Comparison of ENCODE assay signal across 19 mouse cellular contexts in genomic region chr5:87147741-87148454, GRCm38 (mm10). TPM values are rescaled to one million over a fixed set of nuclear protein-coding genes. Genes with fewer than 3 reads are reported as not detected.
DNase-seq lines count a peak whose midpoint lies in the region; ATAC-seq lines count a peak whose summit lies in the region.
"Had no signal": no experiment of that assay in that cellular context is flagged by ENCODE, and none has a peak within 500 bp of the region (broad histone marks: within the 10 kb centered on the region; RNA-seq: fewer than 3 reads in every experiment).

No protein-coding gene starts in this region.

- WGBS in hindbrain, embryonic 14.5 days = 83% methylated on average over 8 of the region's 8 CpGs

- H3K36me3 ChIP-seq in hindbrain, embryonic 14.5 days (replicated peaks; ENCODE audit: control insufficient read depth, insufficient read depth) = no peaks in the 10 kb centered on the region
- H3K36me3 ChIP-seq: limb, embryonic 10.5 days had no signal

- H3K9me3 ChIP-seq in hindbrain, embryonic 14.5 days (ENCODE audit: control insufficient read depth, low read length) = no peaks in the 10 kb centered on the region
- H3K9me3 ChIP-seq: limb, embryonic 10.5 days had no signal

- no peak for ATAC-seq in hindbrain, embryonic 14.5 days (ENCODE audit: low FRiP score)
- ATAC-seq: CD4-positive, CD25-positive, alpha-beta regulatory T cell, adult 4 months; intestine, embryonic 16.5 days had no signal

- peak; percentile 9 to 15 for DNase-seq in kidney, adult 8-10 months
- no peak for DNase-seq in kidney, adult 18-20 months
- peak; percentile 20 for DNase-seq in ovary, adult 18-20 months (ENCODE audit: low spot score)
- no peak for DNase-seq in ovary, postnatal 36 days (ENCODE audit: low spot score)
- peak; percentile 2 to 21 for DNase-seq in adrenal gland, postnatal 36 days
- peak; percentile 31 for DNase-seq in lung, postnatal 14 days
- DNase-seq in retina, postnatal 1 day = no peak
- DNase-seq in hindbrain, embryonic 14.5 days (ENCODE audit: low spot score) = no peak
- DNase-seq: cerebellum, adult 2 months; heart, adult 18-20 months; heart, postnatal 14 days had no signal

- H3K27ac ChIP-seq in hindbrain, embryonic 14.5 days = no peak overlapping the region
- H3K27ac ChIP-seq: limb, embryonic 10.5 days; stomach, postnatal 0 days had no signal

- no peak overlapping the region for H3K4me3 ChIP-seq in hindbrain, embryonic 14.5 days (replicated peaks; ENCODE audit: low read length)
- H3K4me3 ChIP-seq: erythroblast, embryonic 14.5 days; limb, embryonic 10.5 days had no signal

- H3K27me3 ChIP-seq in hindbrain, embryonic 14.5 days (ENCODE audit: control insufficient read depth, insufficient read depth, low read length) = no peaks in the 10 kb centered on the region

- H3K4me1 ChIP-seq in hindbrain, embryonic 14.5 days (replicated peaks; ENCODE audit: control insufficient read depth, insufficient read depth, low read length) = no peaks in the 10 kb centered on the region
- H3K4me1 ChIP-seq: limb, embryonic 10.5 days had no signal

- no peak overlapping the region for H3K9ac ChIP-seq in hindbrain, embryonic 14.5 days

- H3K4me2 ChIP-seq in hindbrain, embryonic 14.5 days (replicated peaks) = no peak overlapping the region

RNA-seq across cellular contexts. Expression of gene Ugt2b5, which starts 7.8 kb away (rescaled TPM):
- under 1 TPM in 1 of 2 experiments, not detected in 1; 0.17 TPM for total RNA-seq in adrenal gland, postnatal 36 days (2021)
- not detected in 2 replicates for polyA plus RNA-seq in hindbrain, embryonic 14.5 days (2014; fragmentation: Nextera tagmentation; extraction: Ambion mirVana)
- total RNA-seq: heart, adult 18-20 months; heart, postnatal 14 days; layer of hippocampus, postnatal 10 days; megakaryocyte progenitor cell, adult 5-6 weeks had no signal
- polyA plus RNA-seq: CD4-positive, CD25-positive, alpha-beta regulatory T cell, adult 4 months; erythroblast, embryonic 14.5 days; frontal cortex, adult 2 months; limb, embryonic 10.5 days had no signal

RNA-seq across cellular contexts. Expression of gene Ugt2b36, which starts 55.5 kb away (rescaled TPM):
- not detected for total RNA-seq in adrenal gland, postnatal 36 days (2021)
- polyA plus RNA-seq in hindbrain, embryonic 14.5 days (2014; fragmentation: Nextera tagmentation; extraction: Ambion mirVana) = 0.18 TPM in 1 of 2 replicates, not detected in the other
- total RNA-seq: heart, adult 18-20 months; heart, postnatal 14 days; layer of hippocampus, postnatal 10 days; megakaryocyte progenitor cell, adult 5-6 weeks had no signal
- polyA plus RNA-seq: CD4-positive, CD25-positive, alpha-beta regulatory T cell, adult 4 months; cerebellum, adult 2 months; erythroblast, embryonic 14.5 days; frontal cortex, adult 2 months; limb, embryonic 10.5 days had no signal

Comparison
In these comparisons a context has a peak if more than half of its experiments do, and no peak if none do; other contexts are left out.
1. DNase-seq: peak in kidney, adult 8-10 months (2 of 2), ovary, adult 18-20 months (single experiment), adrenal gland, postnatal 36 days (2 of 2) and lung, postnatal 14 days (single experiment); none in kidney, adult 18-20 months (single experiment), ovary, postnatal 36 days (single experiment), retina, postnatal 1 day (single experiment) and hindbrain, embryonic 14.5 days (single experiment).